Mouse (Mus musculus) C2C12 (cell line): Measurements from ENCODE around the gene Ubac1.

Source experiments
- CTCF ChIP-seq: IDR thresholded peaks from one replicate; pipeline ENCODE4 v1.5.1; 2011; ENCODE audit not compliant: control insufficient read depth, insufficient read depth, insufficient read length
- FOSL1 ChIP-seq: IDR thresholded peaks from one replicate; pipeline ENCODE4 v1.8.0; 2011; ENCODE audit warnings: mild to moderate bottlenecking, low read length; ENCODE audit not compliant: poor library complexity, insufficient read depth, severe bottlenecking
- MAX ChIP-seq: IDR thresholded peaks from one replicate; pipeline ENCODE4 v1.6.1; 2011; ENCODE audit warnings: mild to moderate bottlenecking, control low read depth
- MYOD1 ChIP-seq: IDR thresholded peaks from one replicate; pipeline ENCODE4 v1.6.1; 2011; ENCODE audit warnings: low read depth; ENCODE audit not compliant: control insufficient read depth, insufficient read length
- MYOG ChIP-seq: IDR thresholded peaks from one replicate; pipeline ENCODE4 v1.6.1; 2011; ENCODE audit not compliant: control insufficient read depth, insufficient read length; ENCODE audit errors: extremely low read depth
- USF1 ChIP-seq: IDR thresholded peaks from one replicate; pipeline ENCODE4 v1.6.1; 2011; ENCODE audit warnings: low read depth, mild to moderate bottlenecking, control low read depth, moderate library complexity

DNA sequence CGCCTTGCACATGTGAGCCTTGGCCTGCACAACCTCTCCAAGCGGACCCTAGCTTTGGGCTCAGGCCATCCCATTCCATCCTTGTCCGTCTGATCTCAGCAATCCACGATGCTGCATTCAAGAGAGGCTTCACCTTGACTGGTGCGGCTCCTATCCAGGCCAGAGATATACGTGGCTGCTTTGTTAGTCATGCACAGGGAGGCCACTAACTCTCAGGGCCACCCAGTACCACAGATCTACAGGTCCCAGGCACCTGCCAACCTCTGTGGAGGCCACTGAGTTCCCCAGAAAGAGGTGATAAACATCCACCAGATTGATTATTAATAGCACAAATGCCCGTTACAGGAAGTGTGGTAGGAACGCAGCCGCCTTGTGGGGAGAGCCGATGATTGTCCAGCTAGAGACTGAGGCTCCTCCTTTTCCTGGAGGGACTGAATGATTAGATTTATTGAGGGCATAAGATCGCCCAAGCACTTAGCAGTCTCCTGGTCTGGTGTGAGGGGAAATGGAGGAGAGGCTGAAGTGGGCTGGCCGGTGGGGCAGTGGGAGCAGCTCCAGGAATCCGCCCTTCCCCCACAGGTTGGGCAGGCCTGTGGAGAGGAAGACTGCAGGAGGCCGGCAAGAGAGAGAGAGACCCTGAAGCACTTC lies 19.7 kb upstream of the Ubac1 start:
- TF ChIP-seq CTCF = no peak
- no peak for TF ChIP-seq USF1
- TF ChIP-seq MAX = no peak
- no peak for TF ChIP-seq MYOG
- TF ChIP-seq FOSL1 = no peak
- no peak for TF ChIP-seq MYOD1
